Mouse (Mus musculus) adrenal gland, postnatal 36 days (tissue): ENCODE results near the gene Armcx4. TPM values are rescaled to one million over a fixed set of nuclear protein-coding genes. Genes with fewer than 3 reads are reported as not detected.
A peak's percentile ranks its signal among the peaks of the same experiment; 100 is the strongest.
"Not testable (repeated sequence)": the region's sequence is repeated elsewhere in the genome, so short reads cannot be mapped to it uniquely, and the experiment has no call there.

ENCODE experiments used
- DNase-seq, 2 experiments: peaks; one replicate each; pipeline ENCODE4 v3.0.0; 2021; ENCODE audit warnings: mixed read lengths in 1 of 2
- long read RNA-seq, 2 experiments: library from polyadenylated mRNA; stranded (forward); transcript quantifications; one replicate each; pipeline ENCODE4 v2.0.0; 2021; ENCODE audit warnings: borderline sequencing depth in 2 of 2
- total RNA-seq, 2 experiments: library from RNA; stranded (reverse); gene quantifications; 2 replicates each; pipeline ENCODE4 v1.2.3; 2021

Armcx4 gene
- total RNA-seq, result 10 to 100 TPM; 10.2 to 12.0 TPM
- long read RNA-seq, experiment 1, partial matches to known transcripts, result 0 of 1 reads
- long read RNA-seq, experiment 1, other reads (novel, unspliced or antisense), result 1 of 1 reads
- long read RNA-seq, experiment 2, result 0 reads

- DNase-seq, result peak; percentile 54 to 71
Observed at GRCm38 (mm10) chrX:134686267-134686666, at the start of gene Armcx4. Gene Armcx4, plus strand, starts transcription at chrX:134686519.

DNA sequence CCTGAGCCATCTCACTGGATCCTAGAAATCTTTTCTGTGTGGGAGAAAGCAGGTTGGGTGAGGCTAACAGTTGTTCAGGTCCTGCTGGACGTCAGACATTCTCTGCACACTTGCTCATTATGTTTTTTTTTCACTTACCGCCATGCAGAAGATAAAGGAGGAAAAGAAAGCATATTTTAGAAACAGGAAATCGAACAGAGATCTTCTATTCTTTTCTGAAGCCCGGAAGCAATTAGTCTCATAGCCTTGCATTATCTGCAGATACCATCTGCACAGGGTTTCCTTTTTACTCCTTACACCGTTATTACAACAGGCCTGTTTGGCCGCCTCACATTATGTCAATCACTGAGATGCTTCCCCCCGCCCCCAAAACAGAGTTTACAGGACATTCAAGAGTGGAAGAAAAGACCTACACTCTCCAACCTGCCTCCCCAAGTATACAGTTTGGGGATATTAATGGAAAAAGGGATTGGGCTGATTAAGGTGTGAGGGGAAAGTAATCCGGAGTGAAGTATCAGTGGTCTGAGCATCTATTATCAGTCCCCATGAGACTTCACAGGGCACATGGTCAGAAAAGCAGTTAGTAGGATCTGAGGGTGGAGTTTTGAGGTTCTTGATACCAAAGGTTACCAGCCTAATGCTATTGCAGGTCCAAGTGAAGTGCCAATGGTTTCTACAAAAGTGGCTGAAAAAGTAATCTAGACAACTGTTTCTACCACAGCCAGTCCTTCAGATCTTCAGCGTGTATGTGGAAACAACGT, 45.1 kb upstream of the Armcx4 start:
- DNase-seq, result no peak

DNA sequence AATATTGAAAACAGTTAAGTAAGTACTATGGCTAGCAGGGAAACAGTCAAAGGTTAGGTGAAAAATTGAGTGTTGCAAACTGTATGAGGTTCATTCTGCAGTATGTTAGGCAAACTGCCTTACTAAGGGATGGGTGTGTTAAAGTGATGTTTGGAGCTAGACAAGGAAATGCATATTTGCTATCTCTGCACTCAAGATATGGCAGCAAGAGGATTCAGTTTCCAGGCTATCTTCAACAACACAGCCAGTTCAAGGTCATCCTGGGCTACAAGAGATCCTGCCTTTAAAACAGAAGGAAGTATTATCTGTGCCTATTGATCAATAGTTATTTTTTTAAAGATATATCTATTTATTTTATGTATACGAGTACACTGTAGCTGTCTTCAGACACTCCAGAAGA, 40.0 kb upstream of the Armcx4 start:
- no peak for DNase-seq

DNA sequence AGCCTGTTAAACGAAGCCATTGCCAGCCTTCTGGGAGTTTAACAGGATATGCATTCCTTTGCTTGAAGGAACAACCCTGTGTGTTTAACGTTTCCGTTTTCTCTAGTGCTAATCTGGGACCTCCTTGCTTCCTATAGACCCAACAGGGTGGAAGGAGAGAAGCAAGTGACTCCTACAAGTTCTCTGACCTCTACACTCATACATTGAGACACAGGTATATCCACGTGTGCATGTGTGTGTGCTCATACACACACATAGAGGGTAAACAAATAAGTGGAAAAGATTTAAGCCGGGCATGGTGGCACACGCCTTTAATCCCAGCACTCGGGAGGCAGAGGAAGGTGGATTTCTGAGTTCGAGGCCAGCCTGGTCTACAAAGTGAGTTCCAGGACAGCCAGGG, 38.9 kb upstream of the Armcx4 start:
- no peak for DNase-seq

GRCm38 (mm10) chrX:134648031-134648692, 38.2 kb upstream of the Armcx4 start:
- DNase-seq, result peak; percentile 64 to 73

- no peak for DNase-seq
Observed at GRCm38 (mm10) chrX:134652061-134652460, 34.3 kb upstream of the Armcx4 start.

DNA sequence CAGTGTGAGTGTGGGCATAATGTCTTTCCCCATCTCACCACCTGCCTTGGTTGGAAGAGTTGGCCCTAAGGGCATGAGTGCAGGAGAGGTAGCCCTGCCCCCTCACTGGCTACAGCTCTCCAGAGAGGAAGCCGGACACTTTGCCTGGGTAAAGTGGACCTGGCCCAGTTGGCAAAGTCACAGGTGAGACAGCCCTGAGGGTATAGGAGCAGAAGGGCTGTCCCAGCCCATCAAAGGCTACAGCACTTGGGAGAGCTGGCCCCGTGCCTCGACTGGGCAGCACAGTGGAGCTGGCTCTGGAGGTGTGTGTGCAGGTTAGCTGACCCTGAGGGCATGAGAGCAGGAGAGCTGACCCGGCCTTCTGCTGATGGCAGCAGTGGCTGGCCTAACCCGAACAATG, 24.7 kb upstream of the Armcx4 start:
- DNase-seq, result no peak

- no peak for DNase-seq
Observed at GRCm38 (mm10) chrX:134675022-134675421, 11.3 kb upstream of the Armcx4 start.

- no peak for DNase-seq
Observed at GRCm38 (mm10) chrX:134675959-134676358, 10.4 kb upstream of the Armcx4 start.

GRCm38 (mm10) chrX:134684936-134685335, 1.4 kb upstream of the Armcx4 start:
- DNase-seq, result no peak

DNA sequence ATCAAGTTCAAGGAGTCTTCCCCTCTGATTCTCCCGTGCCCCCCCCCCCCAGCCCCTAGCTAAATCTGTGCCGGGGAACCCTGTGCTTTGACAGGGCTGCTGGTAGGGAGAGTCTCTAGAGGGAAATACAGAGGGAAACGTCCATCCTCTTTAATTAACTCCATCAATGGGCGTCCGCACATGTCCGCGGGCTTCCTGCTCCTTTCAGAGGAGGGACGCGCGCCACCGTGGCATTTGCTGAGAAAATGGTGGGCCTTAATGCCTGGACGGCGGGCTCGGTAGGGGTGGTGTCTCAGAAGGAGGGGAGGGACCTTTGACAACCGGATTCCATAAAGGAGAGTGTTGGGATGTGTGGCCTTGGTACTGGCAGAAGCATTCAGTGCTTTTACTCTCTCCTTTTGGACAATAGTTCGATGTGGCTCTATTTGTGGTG, 436 bp downstream of the Armcx4 start:
- DNase-seq, result peak; percentile 22 to 37

DNA sequence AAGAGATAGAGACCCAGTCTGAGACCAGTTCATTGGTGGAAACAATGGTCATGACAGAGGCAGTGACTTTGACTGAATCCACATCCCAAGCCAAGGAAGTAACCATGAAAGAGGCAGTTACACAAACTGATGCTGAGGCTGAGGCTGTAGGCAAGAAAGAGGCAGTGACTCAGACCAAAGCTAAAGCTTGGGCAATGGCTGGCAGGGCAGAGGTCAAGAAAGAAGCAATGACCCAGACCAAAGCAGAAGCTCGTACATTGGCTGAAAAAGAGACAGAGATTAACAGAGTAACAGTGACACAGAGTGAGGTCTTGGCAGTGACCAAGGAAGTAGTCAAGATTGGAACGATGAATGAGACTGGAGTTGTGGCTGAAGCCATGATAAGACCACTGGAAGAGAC, 3.4 kb downstream of the Armcx4 start:
- peak in 1 of 2 experiments; percentile 35 for DNase-seq

DNA sequence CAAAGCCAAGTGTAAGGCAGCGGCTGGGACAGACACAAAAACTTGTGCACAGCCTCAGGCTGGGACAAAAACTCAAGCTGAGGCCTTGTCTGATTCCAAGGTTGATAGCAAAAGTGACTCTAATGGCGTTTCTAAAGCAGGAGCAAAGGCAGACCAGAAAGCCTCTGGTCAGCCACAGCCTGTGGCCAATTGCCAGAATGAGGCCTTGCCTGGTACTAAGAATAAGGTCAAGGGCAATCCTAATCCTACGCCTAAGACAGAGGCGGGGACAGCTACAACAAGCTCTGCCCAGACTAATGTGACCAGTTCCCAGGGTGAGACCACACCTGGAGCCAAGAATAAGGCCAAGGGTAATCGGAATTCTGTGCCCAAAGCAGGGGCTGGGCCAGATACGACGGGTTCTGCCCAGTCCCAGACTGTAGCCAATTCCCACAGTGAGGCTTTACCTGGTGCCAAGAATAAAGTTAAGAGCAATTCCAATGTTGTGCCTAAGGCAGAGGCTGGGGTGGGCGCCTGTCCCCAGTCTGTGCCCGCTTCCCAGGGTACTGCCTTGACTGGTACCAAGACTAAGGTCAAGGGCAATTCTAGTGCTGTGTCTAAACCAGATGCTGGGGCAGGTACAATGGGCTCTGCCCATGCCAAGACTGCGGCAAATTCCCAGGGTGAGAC, 4.7 kb downstream of the Armcx4 start:
- DNase-seq, result peak; percentile 57 to 69

DNA sequence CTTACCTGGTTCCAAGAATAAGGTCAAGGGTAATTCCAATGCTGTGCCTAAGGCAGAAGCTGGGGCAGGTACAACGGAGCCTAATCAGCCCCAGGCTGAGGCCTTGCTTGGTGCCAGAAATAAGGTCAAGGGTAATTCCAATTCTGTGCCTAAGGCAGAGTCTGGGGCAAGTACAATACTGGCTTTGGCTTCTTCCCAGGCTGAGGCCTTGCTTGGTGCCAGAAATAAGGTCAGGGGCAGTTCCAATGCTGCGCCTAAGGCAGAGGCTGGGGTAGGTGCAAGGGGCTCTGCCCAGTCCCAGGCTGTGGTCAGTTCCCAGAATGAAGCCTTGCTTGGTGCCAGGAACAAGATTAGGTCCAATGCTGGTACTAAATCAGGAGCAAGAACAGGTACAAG, 5.2 kb downstream of the Armcx4 start:
- peak; percentile 38 to 60 for DNase-seq

DNA sequence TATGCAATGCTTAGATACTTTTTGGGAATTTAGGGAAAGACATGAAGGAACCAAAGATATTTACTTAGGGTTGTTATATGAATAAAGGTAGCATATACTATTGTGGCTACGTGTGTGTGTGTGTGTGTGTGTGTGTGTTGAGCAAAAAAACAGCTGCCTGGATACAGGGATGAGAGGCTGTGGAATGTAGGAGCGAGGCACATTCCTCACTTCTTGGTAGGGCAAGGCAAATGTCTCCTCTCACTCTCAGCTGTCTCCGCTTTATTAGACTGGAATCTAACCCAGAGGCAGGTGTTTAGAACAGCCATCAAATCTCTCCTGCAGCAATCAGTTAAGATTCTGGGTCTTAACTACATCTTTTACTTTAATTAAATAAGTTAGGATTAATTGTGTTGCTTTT, 30.5 kb downstream of the Armcx4 start:
- DNase-seq, result no peak

- DNase-seq, result peak; percentile 69 to 70
Observed at GRCm38 (mm10) chrX:134717752-134718308, 31.5 kb downstream of the Armcx4 start, which contains the start of gene Armcx1. Gene Armcx1, plus strand, starts transcription at chrX:134717963.

GRCm38 (mm10) chrX:134718524-134718923, 32.2 kb downstream of the Armcx4 start:
- DNase-seq, result peak; percentile 56 to 73

DNA sequence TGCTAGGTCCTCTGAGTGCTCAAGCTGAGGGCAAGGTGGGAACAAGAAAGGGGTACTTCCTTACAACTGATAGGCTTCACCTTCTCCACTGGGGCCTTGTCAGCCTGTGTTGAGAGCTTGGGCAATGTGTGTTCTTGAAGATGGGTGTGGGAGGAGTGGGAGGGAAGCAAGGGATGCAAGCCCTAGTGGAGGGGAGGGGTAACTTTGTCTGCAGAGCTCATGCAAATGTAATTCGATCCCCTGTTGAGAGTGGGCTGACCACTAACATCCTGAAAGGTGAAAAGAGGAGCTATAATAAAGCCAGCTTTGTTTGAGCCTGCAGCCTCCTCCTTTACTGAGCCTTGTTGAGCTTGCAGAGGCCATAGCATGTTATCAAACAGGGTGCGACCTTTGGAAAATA, 37.4 kb downstream of the Armcx4 start:
- DNase-seq, result not testable (repeated sequence)

DNA sequence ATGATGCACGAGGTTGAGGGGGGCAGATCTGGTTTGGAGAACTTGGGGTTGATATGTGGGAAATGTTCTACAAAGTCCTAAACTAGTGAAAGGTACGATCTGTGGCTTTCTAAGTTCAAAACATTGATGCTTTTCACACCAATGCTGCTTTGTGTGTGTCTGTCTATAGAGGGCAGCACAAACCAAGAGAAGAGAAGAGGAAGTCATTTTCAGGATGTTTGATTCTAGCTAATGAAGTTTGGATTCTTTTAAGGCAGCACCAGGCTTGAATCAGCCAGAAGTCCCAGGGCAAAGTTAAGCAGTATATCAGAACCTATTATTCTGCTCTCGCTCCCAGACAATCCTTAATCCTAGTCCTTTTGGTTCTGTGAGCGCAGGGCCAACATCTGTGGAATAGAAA, 43.5 kb downstream of the Armcx4 start:
- DNase-seq, result peak in 1 of 2 experiments; percentile 9

DNA sequence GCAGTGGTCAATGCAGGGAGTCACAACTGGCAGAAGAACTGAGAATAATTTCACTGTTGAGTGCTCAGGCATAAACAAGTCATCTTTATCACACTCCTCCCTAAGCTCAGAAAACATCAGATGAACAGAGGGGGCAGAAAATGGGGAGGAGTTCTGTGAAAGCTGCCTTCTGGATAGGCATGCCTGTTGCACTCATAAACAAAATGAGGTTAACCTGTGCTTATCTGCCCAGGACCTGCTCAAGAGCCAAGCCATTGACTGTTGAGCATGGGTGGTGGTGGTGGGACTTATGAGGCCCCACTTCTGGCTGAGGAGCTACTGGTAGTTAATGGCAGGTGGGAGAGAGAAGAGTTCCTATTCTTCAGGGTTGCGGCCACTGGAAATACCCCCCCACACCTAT, 51.5 kb downstream of the Armcx4 start:
- DNase-seq, result no peak

GRCm38 (mm10) chrX:134739160-134739559, 52.8 kb downstream of the Armcx4 start:
- no peak for DNase-seq

DNA sequence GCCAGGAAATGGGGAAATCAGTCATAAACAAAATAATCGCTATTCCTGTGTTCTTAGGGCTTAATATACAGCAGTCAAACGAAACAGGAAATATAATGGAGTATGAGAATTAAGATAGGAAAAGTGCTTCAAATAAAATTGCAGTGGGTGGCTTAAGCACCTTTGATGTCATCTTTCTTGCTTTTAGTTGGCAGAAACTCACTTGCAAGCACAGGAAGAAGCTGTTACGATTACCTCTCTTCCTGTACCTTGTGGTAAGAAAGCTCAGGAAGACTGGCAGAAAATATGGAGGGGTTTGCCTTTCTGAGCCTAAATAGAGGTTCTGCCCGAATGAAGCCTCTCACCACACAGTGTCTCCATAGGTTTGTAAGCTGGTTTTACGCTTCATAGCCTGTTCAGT, 55.5 kb downstream of the Armcx4 start:
- DNase-seq, result no peak
